Mouse (Mus musculus) heart, embryonic 10.5 days (tissue): ENCODE measurements around the gene Pdcl2. TPM values are rescaled to one million over a fixed set of nuclear protein-coding genes. Genes with fewer than 3 reads are reported as not detected.

Experiments used
- DNase-seq: peaks from one replicate; pipeline ENCODE4 v3.0.0-alpha.2; 2017; ENCODE audit warnings: low spot score
- H3K27ac ChIP-seq: fragments of 300-500 bp; sonication (generic); 2 replicates; pipeline ENCODE4 v1.5.1; 2016; ENCODE audit warnings: mild to moderate bottlenecking
- H3K27me3 ChIP-seq: fragments of 300-500 bp; sonication (generic); 2 replicates; pipeline ENCODE4 v1.6.1; 2016; ENCODE audit warnings: mild to moderate bottlenecking; ENCODE audit not compliant: poor library complexity, insufficient read depth, severe bottlenecking
- H3K36me3 ChIP-seq: fragments of 300-500 bp; sonication (generic); 2 replicates; pipeline ENCODE4 v1.6.1; 2016; ENCODE audit warnings: mild to moderate bottlenecking, moderate library complexity
- H3K4me1 ChIP-seq: fragments of 300-500 bp; sonication (generic); 2 replicates; pipeline ENCODE4 v1.6.1; 2016; ENCODE audit warnings: mild to moderate bottlenecking
- H3K4me3 ChIP-seq: fragments of 300-500 bp; sonication (generic); 2 replicates; pipeline ENCODE4 v1.5.1; 2016; ENCODE audit warnings: mild to moderate bottlenecking, moderate library complexity
- H3K9me3 ChIP-seq: fragments of 300-500 bp; sonication (generic); 2 replicates; pipeline ENCODE4 v1.6.1; 2016; ENCODE audit warnings: mild to moderate bottlenecking, moderate library complexity
- WGBS: fragments of 180-500 bp; shearing (Covaris S2); methylation state at CpG from one replicate; pipeline ENCODE4 v1.1.7; 2016; 5-methylcytosine and 5-hydroxymethylcytosine counted together
- polyA plus RNA-seq: library from polyadenylated mRNA; unstranded; fragments of >200 nt; fragmentation: Nextera tagmentation; extraction: Ambion mirVana; gene quantifications from 2 replicates; pipeline ENCODE4 v1.2.1, GENCODE M21; 2016

Pdcl2 gene
- polyA plus RNA-seq, 1 experiment from 2014 or later: not detected

- Histone ChIP-seq H3K4me1 (no peaks in the 10 kb centered on the region; the same call in 1 of the 2 replicates), H3K27me3 (no peaks in the 10 kb centered on the region), H3K4me3 (no peak overlapping the region), H3K36me3 (no peaks in the 10 kb centered on the region), H3K9me3 (no peaks in the 10 kb centered on the region), H3K27ac (no peak overlapping the region)
- no peak for DNase-seq
- WGBS: 76% methylated on average over 5 of the region's 5 CpGs
Measured at GRCm38 (mm10) chr5:76287062-76287461, 43.9 kb downstream of the Pdcl2 start.

- Histone ChIP-seq H3K9me3 (no peaks in the 10 kb centered on the region), H3K4me3 (no peak overlapping the region), H3K4me1 (no peaks in the 10 kb centered on the region; the same call in 1 of the 2 replicates), H3K27me3 (no peaks in the 10 kb centered on the region), H3K27ac (no peak overlapping the region), H3K36me3 (no peaks in the 10 kb centered on the region)
- WGBS: 71% methylated on average over 4 of the region's 4 CpGs
- no peak for DNase-seq
Measured at GRCm38 (mm10) chr5:76285699-76286098, 45.3 kb downstream of the Pdcl2 start.

GRCm38 (mm10) chr5:76283890-76284289, 47.1 kb downstream of the Pdcl2 start:
- no peak for DNase-seq
- 80% methylated on average over 1 of the region's 1 CpGs for WGBS
- H3K36me3 ChIP-seq: no peaks in the 10 kb centered on the region
- no peak overlapping the region for H3K27ac ChIP-seq
- H3K9me3 ChIP-seq: no peaks in the 10 kb centered on the region
- no peak overlapping the region for H3K4me3 ChIP-seq
- no peaks in the 10 kb centered on the region for H3K27me3 ChIP-seq
- H3K4me1 ChIP-seq: no peaks in the 10 kb centered on the region; the same call in 1 of the 2 replicates

- 82% methylated on average over 4 of the region's 4 CpGs for WGBS
- no peaks in the 10 kb centered on the region for H3K9me3 ChIP-seq
Measured at GRCm38 (mm10) chr5:76274977-76275376, 56.0 kb downstream of the Pdcl2 start.

More at GRCm38 (mm10) chr5:76274977-76275376, 56.0 kb downstream of the Pdcl2 start:
- H3K27me3 ChIP-seq: no peaks in the 10 kb centered on the region
- peaks cover 9% of the 10 kb centered on the region; the same call in 1 of the 2 replicates for H3K36me3 ChIP-seq
- H3K4me1 ChIP-seq: no peaks in the 10 kb centered on the region
- H3K4me3 ChIP-seq: no peak overlapping the region
- no peak overlapping the region for H3K27ac ChIP-seq
- no peak for DNase-seq

Other genes starting within 250 kb of the Pdcl2 start
- gene Srd5a3, start 190.9 kb downstream of the Pdcl2 start, polyA plus RNA-seq: 31.0 and 32.6 TPM in 2 replicates
- gene Tmem165, start 147.3 kb downstream of the Pdcl2 start, polyA plus RNA-seq: 71.1 and 101 TPM in 2 replicates
- 10.5 and 11.1 TPM in 2 replicates for gene Clock, start 26.4 kb downstream of the Pdcl2 start, polyA plus RNA-seq
- 0.16 TPM in 1 of 2 replicates, not detected in the other for gene Nmu, start 32.6 kb upstream of the Pdcl2 start, polyA plus RNA-seq
- not detected in 2 replicates for gene Gm7271, start 152.9 kb upstream of the Pdcl2 start, polyA plus RNA-seq
- 30.0 and 31.8 TPM in 2 replicates for gene Exoc1, start 198.2 kb upstream of the Pdcl2 start, polyA plus RNA-seq